Mouse (Mus musculus) kidney, embryonic 14.5 days (tissue): ENCODE measurements at regions not wholly inside any gene's neighbourhood (a gene's known extent, or its start where the extent isn't known, plus 50 kb on each side); places are given as distances from the start of the nearest gene placed in this dataset.
"Not testable (repeated sequence)": the region's sequence is repeated elsewhere in the genome, so short reads cannot be mapped to it uniquely, and the experiment has no call there.

Experiments used
- ATAC-seq: fragments of 200-750 bp; cut with Nextera tagmentation; 2 replicates; pipeline ENCODE4 v1.8.0; 2017; ENCODE audit warnings: moderate number of reproducible peaks, mild to moderate bottlenecking, moderate TSS enrichment, moderate library complexity; ENCODE audit not compliant: low FRiP score, low TSS enrichment
- H3K27ac ChIP-seq: fragments of 300-500 bp; sonication (generic); 2 replicates; pipeline ENCODE4 v1.5.1; 2014; ENCODE audit warnings: low read depth, mild to moderate bottlenecking, low read length, moderate library complexity, mixed read lengths
- H3K27me3 ChIP-seq: fragments of 300-500 bp; sonication (generic); 2 replicates; pipeline ENCODE4 v1.6.1; 2014; ENCODE audit warnings: mild to moderate bottlenecking, low read length; ENCODE audit not compliant: control insufficient read depth, insufficient read depth
- H3K36me3 ChIP-seq: fragments of 300-500 bp; sonication (generic); 2 replicates; pipeline ENCODE4 v1.6.1; 2014; ENCODE audit warnings: low read length, mixed read lengths; ENCODE audit not compliant: control insufficient read depth, insufficient read depth
- H3K4me1 ChIP-seq: fragments of 300-500 bp; sonication (generic); 2 replicates; pipeline ENCODE4 v1.6.1; 2014; ENCODE audit warnings: low read length, mixed read lengths; ENCODE audit not compliant: control insufficient read depth, insufficient read depth
- H3K4me2 ChIP-seq: fragments of 300-500 bp; sonication (generic); replicated peaks from 2 replicates; pipeline ENCODE4 v1.6.1; 2014; ENCODE audit warnings: low read depth, mild to moderate bottlenecking, low read length
- H3K4me3 ChIP-seq: fragments of 300-500 bp; sonication (generic); 2 replicates; pipeline ENCODE4 v1.5.1; 2014; ENCODE audit warnings: mild to moderate bottlenecking, low read length
- H3K9ac ChIP-seq: fragments of 300-500 bp; sonication (generic); 2 replicates; pipeline ENCODE4 v1.6.1; 2014; ENCODE audit warnings: low read depth, mild to moderate bottlenecking, low read length, moderate library complexity
- H3K9me3 ChIP-seq: fragments of 300-500 bp; sonication (generic); 2 replicates; pipeline ENCODE4 v1.6.1; 2016; ENCODE audit warnings: low read length; ENCODE audit not compliant: control insufficient read depth
- WGBS: fragments of 180-500 bp; shearing (Covaris S2); extraction: QIAGEN DNeasy Blood & Tissue Kit; methylation state at CpG from one replicate; pipeline ENCODE4 v1.1.7; 2014; 5-methylcytosine and 5-hydroxymethylcytosine counted together

DNA sequence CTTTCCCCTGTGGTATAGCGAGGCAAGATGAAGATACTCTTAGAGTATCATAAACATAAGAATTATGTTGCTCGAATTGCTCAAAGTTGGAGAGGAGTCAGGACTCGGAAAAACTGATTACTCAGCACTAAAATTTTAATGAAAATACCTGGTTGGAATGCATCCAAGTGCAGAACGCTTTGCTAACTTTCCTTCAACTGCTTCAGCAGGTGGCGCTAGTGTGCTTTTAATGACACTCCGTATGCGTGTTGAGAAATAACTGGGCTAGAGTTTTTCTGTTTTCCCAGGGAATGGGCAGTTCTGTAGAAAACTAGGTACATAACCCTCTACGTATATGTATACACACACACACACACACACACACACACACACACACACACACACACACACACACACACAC is 221.0 kb downstream of the Grxcr1 start:
- no peak overlapping the region for H3K4me2 ChIP-seq
- H3K9me3 ChIP-seq: no peaks in the 10 kb centered on the region
- no peak overlapping the region for H3K27ac ChIP-seq
- no peak overlapping the region for H3K4me3 ChIP-seq
- H3K36me3 ChIP-seq: no peaks in the 10 kb centered on the region
- no peak overlapping the region for H3K9ac ChIP-seq
- H3K27me3 ChIP-seq: no peaks in the 10 kb centered on the region
- no peaks in the 10 kb centered on the region for H3K4me1 ChIP-seq
- peak; percentile 66; the same call in 1 of the 2 replicates for ATAC-seq
- WGBS: 14% methylated on average over 8 of the region's 8 CpGs

- no peaks in the 10 kb centered on the region for H3K36me3 ChIP-seq
- no peaks in the 10 kb centered on the region for H3K4me1 ChIP-seq
- no peak overlapping the region for H3K9ac ChIP-seq
- no peak overlapping the region for H3K4me2 ChIP-seq
- no peaks in the 10 kb centered on the region for H3K9me3 ChIP-seq
- 32% methylated on average over 1 of the region's 1 CpGs for WGBS
- ATAC-seq: no peak
- H3K27ac ChIP-seq: no peak overlapping the region
- H3K27me3 ChIP-seq: no peaks in the 10 kb centered on the region
- H3K4me3 ChIP-seq: no peak overlapping the region
These were observed 221.8 kb downstream of the Grxcr1 start for GRCm38 (mm10) chr5:68253476-68253875.

DNA sequence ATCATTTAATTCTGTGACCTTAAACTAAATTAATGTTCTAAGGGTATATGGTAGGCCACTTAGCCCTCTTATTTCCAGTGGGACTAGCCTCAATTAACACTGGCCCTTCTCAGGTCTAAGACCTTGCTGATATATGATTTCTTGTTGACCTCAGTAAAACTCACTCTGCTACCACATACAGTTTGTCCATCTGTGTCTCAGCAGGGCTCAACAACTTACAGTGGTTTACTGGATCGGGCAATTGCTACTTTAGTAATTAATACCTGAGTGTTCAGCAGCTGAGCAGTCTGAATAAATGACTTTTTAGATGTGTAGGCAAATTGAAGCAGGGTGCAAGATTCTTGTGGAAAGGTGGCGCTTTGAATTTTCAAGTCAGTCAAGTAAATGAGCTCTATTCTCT is 222.5 kb downstream of the Grxcr1 start:
- ATAC-seq: peak; percentile 62; the same call in 1 of the 2 replicates

DNA sequence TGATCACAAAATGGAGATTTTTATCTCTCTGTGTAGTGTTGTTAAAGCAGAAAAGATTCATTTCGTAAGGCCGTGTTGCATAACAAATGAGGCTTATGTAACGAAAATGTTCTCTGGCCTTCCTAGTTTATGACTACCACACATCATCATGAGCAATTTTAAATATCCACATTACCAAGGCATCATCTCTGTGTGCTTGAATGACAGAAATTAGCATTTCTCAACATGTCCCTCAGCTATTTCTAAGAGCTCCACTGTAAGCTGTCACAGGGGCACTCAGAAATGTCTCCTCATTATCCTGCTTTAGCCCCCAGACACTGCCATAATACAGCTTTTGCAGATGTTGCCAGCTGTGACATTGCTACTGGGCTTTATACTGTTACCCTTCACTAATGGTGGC is 232.6 kb downstream of the Grxcr1 start:
- Histone ChIP-seq H3K36me3 (no peaks in the 10 kb centered on the region), H3K4me1 (no peaks in the 10 kb centered on the region), H3K4me3 (no peak overlapping the region), H3K9ac (no peak overlapping the region), H3K27ac (no peak overlapping the region), H3K9me3 (no peaks in the 10 kb centered on the region), H3K27me3 (no peaks in the 10 kb centered on the region), H3K4me2 (no peak overlapping the region)
- 90% methylated on average over 3 of the region's 3 CpGs for WGBS
- ATAC-seq: no peak

More for the DNA sequence above, 222.5 kb downstream of the Grxcr1 start:
- H3K4me3 ChIP-seq: no peak overlapping the region
- no peaks in the 10 kb centered on the region for H3K9me3 ChIP-seq
- H3K4me2 ChIP-seq: no peak overlapping the region
- H3K27ac ChIP-seq: no peak overlapping the region
- H3K36me3 ChIP-seq: no peaks in the 10 kb centered on the region
- 69% methylated on average over 2 of the region's 2 CpGs for WGBS
- H3K4me1 ChIP-seq: no peaks in the 10 kb centered on the region
- no peaks in the 10 kb centered on the region for H3K27me3 ChIP-seq
- no peak overlapping the region for H3K9ac ChIP-seq

DNA sequence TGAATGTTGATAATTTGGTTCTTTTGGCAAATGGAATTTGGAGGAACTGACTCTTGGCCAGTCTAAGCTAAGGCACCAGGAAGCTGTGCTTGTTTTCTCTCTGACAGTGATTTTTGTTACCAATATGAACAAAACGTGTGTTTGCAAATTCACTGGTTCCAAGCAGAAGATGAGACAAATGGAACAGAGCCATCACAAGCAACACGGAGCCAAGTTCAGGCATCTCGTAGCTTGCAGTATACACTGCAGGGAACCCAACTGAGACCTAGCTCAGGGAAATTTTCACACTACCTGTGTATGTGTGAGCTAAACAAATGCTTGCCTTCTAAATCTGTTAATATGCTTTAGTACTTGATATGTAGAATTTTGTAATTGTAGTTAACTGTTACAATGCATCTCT is 242.6 kb downstream of the Grxcr1 start:
- Histone ChIP-seq H3K4me3 (no peak overlapping the region), H3K27ac (no peak overlapping the region), H3K36me3 (no peaks in the 10 kb centered on the region), H3K9me3 (no peaks in the 10 kb centered on the region), H3K9ac (no peak overlapping the region), H3K4me1 (no peaks in the 10 kb centered on the region), H3K27me3 (no peaks in the 10 kb centered on the region), H3K4me2 (no peak overlapping the region)
- 90% methylated on average over 3 of the region's 3 CpGs for WGBS
- ATAC-seq: no peak

DNA sequence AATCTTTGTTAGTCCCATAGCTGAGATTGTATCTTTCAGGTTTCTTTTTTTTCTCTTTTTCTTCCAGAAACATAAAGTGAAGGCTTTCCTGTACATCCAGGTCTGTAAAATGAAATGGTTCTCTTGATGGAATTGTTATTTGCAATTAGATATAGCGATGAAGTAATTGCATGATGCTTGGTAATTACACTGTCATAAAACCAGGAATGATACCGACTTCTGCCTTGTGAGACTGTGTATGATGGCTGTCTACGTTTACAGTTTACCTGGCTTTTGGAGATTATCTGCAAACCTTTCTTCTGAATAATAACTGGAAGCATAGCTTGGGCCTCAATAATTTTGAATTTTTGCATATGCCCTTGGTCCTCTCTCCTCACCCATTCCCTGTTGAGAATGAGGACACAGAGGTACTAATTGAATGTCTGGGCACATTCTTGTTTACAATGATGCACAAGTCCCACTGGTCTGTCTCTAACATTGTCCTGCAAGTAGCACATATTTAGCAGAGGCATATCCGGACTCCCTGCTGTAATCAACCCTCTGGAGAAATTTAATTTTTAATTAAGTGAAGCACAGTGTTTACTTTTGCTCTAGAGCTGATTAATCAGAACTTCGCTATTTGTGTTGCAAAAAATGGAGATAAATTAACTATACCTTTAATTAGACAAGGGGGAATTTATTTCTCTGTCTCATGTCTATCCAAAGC is 244.1 kb downstream of the Grxcr1 start:
- Histone ChIP-seq H3K36me3 (no peaks in the 10 kb centered on the region), H3K27me3 (no peaks in the 10 kb centered on the region), H3K4me2 (no peak overlapping the region), H3K9me3 (no peaks in the 10 kb centered on the region), H3K4me1 (no peaks in the 10 kb centered on the region), H3K4me3 (no peak overlapping the region), H3K9ac (no peak overlapping the region), H3K27ac (no peak overlapping the region)
- WGBS: 84% methylated on average over 5 of the region's 5 CpGs
- no peak for ATAC-seq

- H3K9ac ChIP-seq, H3K4me3 ChIP-seq, H3K27ac ChIP-seq, H3K4me2 ChIP-seq, H3K27me3 ChIP-seq, H3K36me3 ChIP-seq, H3K9me3 ChIP-seq, H3K4me1 ChIP-seq, ATAC-seq: not testable (repeated sequence)
- WGBS: 83% methylated on average over 2 of the region's 2 CpGs
These were observed 264.1 kb downstream of the Grxcr1 start for GRCm38 (mm10) chr5:68295774-68296173.

DNA sequence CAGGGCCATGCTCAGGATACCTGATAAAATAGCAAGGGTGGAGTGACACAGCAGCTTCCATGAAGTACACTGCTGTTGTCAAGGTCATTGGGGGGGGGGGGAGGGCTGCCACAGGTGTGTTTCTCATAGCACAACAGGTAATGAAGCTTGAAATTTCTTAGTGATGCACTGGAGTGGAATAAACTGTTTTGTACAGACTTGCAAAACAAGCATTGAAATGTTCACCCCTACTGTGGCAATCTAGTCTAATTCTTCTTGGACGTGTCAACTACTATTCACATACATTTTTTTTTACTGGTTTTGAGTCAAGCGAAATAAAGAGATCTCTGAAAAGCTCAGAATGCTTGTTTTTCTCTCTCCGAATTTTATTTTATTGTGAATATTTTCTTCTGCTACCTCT is 281.6 kb downstream of the Grxcr1 start:
- no peak overlapping the region for H3K4me2 ChIP-seq
- H3K27me3 ChIP-seq: no peaks in the 10 kb centered on the region
- H3K9ac ChIP-seq: no peak overlapping the region
- ATAC-seq: no peak
- 84% methylated on average over 3 of the region's 3 CpGs for WGBS
- no peaks in the 10 kb centered on the region for H3K9me3 ChIP-seq
- no peaks in the 10 kb centered on the region for H3K36me3 ChIP-seq
- no peak overlapping the region for H3K4me3 ChIP-seq
- H3K4me1 ChIP-seq: no peaks in the 10 kb centered on the region
- no peak overlapping the region for H3K27ac ChIP-seq

GRCm38 (mm10) chr5:68318979-68319378 is 287.3 kb downstream of the Grxcr1 start:
- H3K27ac ChIP-seq: no peak overlapping the region
- H3K27me3 ChIP-seq: no peaks in the 10 kb centered on the region
- H3K4me2 ChIP-seq: no peak overlapping the region
- no peak overlapping the region for H3K9ac ChIP-seq
- no peaks in the 10 kb centered on the region for H3K9me3 ChIP-seq
- H3K4me3 ChIP-seq: no peak overlapping the region
- no peaks in the 10 kb centered on the region for H3K36me3 ChIP-seq
- no peak for ATAC-seq
- no peaks in the 10 kb centered on the region for H3K4me1 ChIP-seq
